Mouse (Mus musculus): ENCODE results near the gene Zfp692. TPM values are rescaled to one million over a fixed set of nuclear protein-coding genes. Genes with fewer than 3 reads are reported as not detected.
A peak's percentile ranks its signal among the peaks of the same experiment; 100 is the strongest.

The Zfp692 gene
- polyA plus RNA-seq, 2 experiments, result 18.3 to 66.0 TPM

- peaks cover 15% of the 10 kb centered on the region for H3K4me1 ChIP-seq (ENCODE audit: control insufficient read depth, insufficient read depth, low read length)
- DNase-seq (ENCODE audit: low spot score) (peak; percentile 75), ATAC-seq (ENCODE audit: low FRiP score, low read depth) (peak; percentile 60)
- H3K27ac ChIP-seq (replicated peaks; ENCODE audit: low read depth, low read length), result peak overlapping the region; percentile 73
- 0% methylated on average over 37 of the region's 42 CpGs for WGBS
- H3K9me3 ChIP-seq (ENCODE audit: control insufficient read depth, low read length), result no peaks in the 10 kb centered on the region
- peak overlapping the region; percentile 64 for H3K9ac ChIP-seq (ENCODE audit: low read depth, low read length, severe bottlenecking)
- TF ChIP-seq POLR2A (IDR thresholded peaks at IDR 0.05; ENCODE audit: borderline replicate concordance, extremely low read depth, insufficient read depth, insufficient read length), result no peak
- peak overlapping the region; percentile 88 for H3K4me2 ChIP-seq (replicated peaks; ENCODE audit: low read depth, low read length, severe bottlenecking)
- H3K36me3 ChIP-seq (ENCODE audit: control insufficient read depth, insufficient read depth, low read length), result no peaks in the 10 kb centered on the region
- H3K4me3 ChIP-seq (replicated peaks; ENCODE audit: low read length), result peak overlapping the region; percentile 49
- no peaks in the 10 kb centered on the region for H3K27me3 ChIP-seq (ENCODE audit: control insufficient read depth, insufficient read depth, low read length)
Measured at GRCm38 (mm10) chr11:58307411-58308080, 677 bp downstream of the Zfp692 start.

- Histone ChIP-seq H3K9ac (ENCODE audit: low read depth, low read length, severe bottlenecking) (no peak overlapping the region), H3K36me3 (ENCODE audit: control insufficient read depth, insufficient read depth, low read length) (no peaks in the 10 kb centered on the region), H3K4me2 (replicated peaks; ENCODE audit: low read depth, low read length, severe bottlenecking) (no peak overlapping the region), H3K27me3 (ENCODE audit: control insufficient read depth, insufficient read depth, low read length) (no peaks in the 10 kb centered on the region), H3K27ac (replicated peaks; ENCODE audit: low read depth, low read length) (no peak overlapping the region), H3K4me3 (replicated peaks; ENCODE audit: low read length) (no peak overlapping the region), H3K9me3 (ENCODE audit: control insufficient read depth, low read length) (no peaks in the 10 kb centered on the region), H3K4me1 (ENCODE audit: control insufficient read depth, insufficient read depth, low read length) (peaks cover 12% of the 10 kb centered on the region)
- no peak for DNase-seq (ENCODE audit: low spot score)
- no peak for ATAC-seq (ENCODE audit: low FRiP score, low read depth)
- no peak for TF ChIP-seq POLR2A (IDR thresholded peaks at IDR 0.05; ENCODE audit: borderline replicate concordance, extremely low read depth, insufficient read depth, insufficient read length)
- WGBS, result 92% methylated on average over 9 of the region's 9 CpGs
Measured at GRCm38 (mm10) chr11:58308661-58309060, 1.8 kb downstream of the Zfp692 start.

- WGBS, result 81% methylated on average over 6 of the region's 6 CpGs
- no peak for TF ChIP-seq POLR2A (IDR thresholded peaks at IDR 0.05; ENCODE audit: borderline replicate concordance, extremely low read depth, insufficient read depth, insufficient read length)
- Histone ChIP-seq H3K9ac (ENCODE audit: low read depth, low read length, severe bottlenecking) (no peak overlapping the region), H3K27ac (replicated peaks; ENCODE audit: low read depth, low read length) (no peak overlapping the region), H3K9me3 (ENCODE audit: control insufficient read depth, low read length) (no peaks in the 10 kb centered on the region), H3K4me3 (replicated peaks; ENCODE audit: low read length) (no peak overlapping the region), H3K4me2 (replicated peaks; ENCODE audit: low read depth, low read length, severe bottlenecking) (no peak overlapping the region), H3K27me3 (ENCODE audit: control insufficient read depth, insufficient read depth, low read length) (no peaks in the 10 kb centered on the region), H3K4me1 (ENCODE audit: control insufficient read depth, insufficient read depth, low read length) (no peaks in the 10 kb centered on the region), H3K36me3 (ENCODE audit: control insufficient read depth, insufficient read depth, low read length) (peaks cover 31% of the 10 kb centered on the region)
- no peak for DNase-seq (ENCODE audit: low spot score)
- ATAC-seq (ENCODE audit: low FRiP score, low read depth), result no peak
Measured at GRCm38 (mm10) chr11:58314069-58314468, 7.2 kb downstream of the Zfp692 start.

GRCm38 (mm10) chr11:58315536-58316168, 8.8 kb downstream of the Zfp692 start:
- no peaks in the 10 kb centered on the region for H3K9me3 ChIP-seq (ENCODE audit: control insufficient read depth, low read length)
- H3K4me1 ChIP-seq (ENCODE audit: control insufficient read depth, insufficient read depth, low read length), result no peaks in the 10 kb centered on the region
- H3K27me3 ChIP-seq (ENCODE audit: control insufficient read depth, insufficient read depth, low read length), result no peaks in the 10 kb centered on the region
- H3K9ac ChIP-seq (ENCODE audit: low read depth, low read length, severe bottlenecking), result no peak overlapping the region
- DNase-seq (ENCODE audit: low spot score), result no peak
- H3K27ac ChIP-seq (replicated peaks; ENCODE audit: low read depth, low read length), result no peak overlapping the region
- TF ChIP-seq POLR2A (IDR thresholded peaks at IDR 0.05; ENCODE audit: borderline replicate concordance, extremely low read depth, insufficient read depth, insufficient read length), result no peak
- peaks cover 34% of the 10 kb centered on the region for H3K36me3 ChIP-seq (ENCODE audit: control insufficient read depth, insufficient read depth, low read length)
- ATAC-seq (ENCODE audit: low FRiP score, low read depth), result no peak
- WGBS, result 91% methylated on average over 5 of the region's 5 CpGs
- no peak overlapping the region for H3K4me2 ChIP-seq (replicated peaks; ENCODE audit: low read depth, low read length, severe bottlenecking)
- H3K4me3 ChIP-seq (replicated peaks; ENCODE audit: low read length), result no peak overlapping the region

GRCm38 (mm10) chr11:58316344-58316743, 9.5 kb downstream of the Zfp692 start:
- no peak overlapping the region for H3K4me2 ChIP-seq (replicated peaks; ENCODE audit: low read depth, low read length, severe bottlenecking)

More at GRCm38 (mm10) chr11:58316344-58316743, 9.5 kb downstream of the Zfp692 start:
- H3K9me3 ChIP-seq (ENCODE audit: control insufficient read depth, low read length), result no peaks in the 10 kb centered on the region
- no peak for TF ChIP-seq POLR2A (IDR thresholded peaks at IDR 0.05; ENCODE audit: borderline replicate concordance, extremely low read depth, insufficient read depth, insufficient read length)
- H3K27me3 ChIP-seq (ENCODE audit: control insufficient read depth, insufficient read depth, low read length), result no peaks in the 10 kb centered on the region
- H3K27ac ChIP-seq (replicated peaks; ENCODE audit: low read depth, low read length), result no peak overlapping the region
- H3K9ac ChIP-seq (ENCODE audit: low read depth, low read length, severe bottlenecking), result no peak overlapping the region
- no peak overlapping the region for H3K4me3 ChIP-seq (replicated peaks; ENCODE audit: low read length)
- H3K4me1 ChIP-seq (ENCODE audit: control insufficient read depth, insufficient read depth, low read length), result no peaks in the 10 kb centered on the region
- no peak for ATAC-seq (ENCODE audit: low FRiP score, low read depth)
- 79% methylated on average over 16 of the region's 17 CpGs for WGBS
- H3K36me3 ChIP-seq (ENCODE audit: control insufficient read depth, insufficient read depth, low read length), result peaks cover 34% of the 10 kb centered on the region
- no peak for DNase-seq (ENCODE audit: low spot score)

Measured in limb, embryonic 14.5 days (tissue).